Mouse (Mus musculus): ENCODE measurements around the gene Acsm1.
"Not testable (repeated sequence)": the region's sequence is repeated elsewhere in the genome, so short reads cannot be mapped to it uniquely, and the experiment has no call there.

Acsm1 gene

GRCm38 (mm10) chr7:119606664-119607076 is at the start of gene Acsm1:
Gene Acsm1, plus strand, starts transcription at chr7:119607026.
- DNase-seq (ENCODE audit: low spot score in 2 of 2) = no peak

- DNase-seq (ENCODE audit: low spot score in 2 of 2) = no peak
Measured at GRCm38 (mm10) chr7:119559789-119560451, 46.9 kb upstream of the Acsm1 start.

GRCm38 (mm10) chr7:119560452-119560835 is 46.4 kb upstream of the Acsm1 start:
- no peak for DNase-seq (ENCODE audit: low spot score in 2 of 2)

- DNase-seq (ENCODE audit: low spot score in 2 of 2) = no peak
Measured at GRCm38 (mm10) chr7:119561441-119561840, 45.4 kb upstream of the Acsm1 start.

- not testable (repeated sequence) for DNase-seq (ENCODE audit: low spot score in 2 of 2)
Measured at GRCm38 (mm10) chr7:119562476-119562875, 44.4 kb upstream of the Acsm1 start.

- no peak for DNase-seq (ENCODE audit: low spot score in 2 of 2)
Measured at GRCm38 (mm10) chr7:119594530-119595107, 12.2 kb upstream of the Acsm1 start.

- no peak for DNase-seq (ENCODE audit: low spot score in 2 of 2)
Measured at GRCm38 (mm10) chr7:119595306-119595705, 11.5 kb upstream of the Acsm1 start.

- DNase-seq (ENCODE audit: low spot score in 2 of 2) = no peak
Measured at GRCm38 (mm10) chr7:119596536-119596935, 10.3 kb upstream of the Acsm1 start.

GRCm38 (mm10) chr7:119601195-119601953 is 5.5 kb upstream of the Acsm1 start:
- no peak for DNase-seq (ENCODE audit: low spot score in 2 of 2)

GRCm38 (mm10) chr7:119601954-119602317 is 4.9 kb upstream of the Acsm1 start:
- DNase-seq (ENCODE audit: low spot score in 2 of 2) = no peak

GRCm38 (mm10) chr7:119604903-119605483 is 1.8 kb upstream of the Acsm1 start:
- DNase-seq (ENCODE audit: low spot score in 2 of 2) = no peak

GRCm38 (mm10) chr7:119605926-119606663 is 731 bp upstream of the Acsm1 start:
- DNase-seq (ENCODE audit: low spot score in 2 of 2) = no peak

- no peak for DNase-seq (ENCODE audit: low spot score in 2 of 2)
Measured at GRCm38 (mm10) chr7:119607796-119608515, 1.1 kb downstream of the Acsm1 start.

- no peak for DNase-seq (ENCODE audit: low spot score in 2 of 2)
Measured at GRCm38 (mm10) chr7:119616531-119616930, 9.7 kb downstream of the Acsm1 start.

GRCm38 (mm10) chr7:119617593-119617992 is 10.8 kb downstream of the Acsm1 start:
- DNase-seq (ENCODE audit: low spot score in 2 of 2) = no peak

- no peak for DNase-seq (ENCODE audit: low spot score in 2 of 2)
Measured at GRCm38 (mm10) chr7:119618209-119618935, 11.5 kb downstream of the Acsm1 start.

GRCm38 (mm10) chr7:119620157-119620556 is 13.3 kb downstream of the Acsm1 start:
- no peak for DNase-seq (ENCODE audit: low spot score in 2 of 2)

- DNase-seq (ENCODE audit: low spot score in 2 of 2) = no peak
Measured at GRCm38 (mm10) chr7:119638773-119639172, 31.9 kb downstream of the Acsm1 start.

GRCm38 (mm10) chr7:119642307-119642706 is 35.5 kb downstream of the Acsm1 start:
- no peak for DNase-seq (ENCODE audit: low spot score in 2 of 2)

- no peak for DNase-seq (ENCODE audit: low spot score in 2 of 2)
Measured at GRCm38 (mm10) chr7:119667893-119668292, 61.1 kb downstream of the Acsm1 start.
